Mouse (Mus musculus): ENCODE results near the gene Arhgap21. TPM values are rescaled to one million over a fixed set of nuclear protein-coding genes. Genes with fewer than 3 reads are reported as not detected.

The Arhgap21 gene
- total RNA-seq, 2 experiments from 2014 or later, result 73.4 to 85.7 TPM

- no peak for DNase-seq
- intact Hi-C loops (cut with DNase I), result no loop called here
Observed at GRCm38 (mm10) chr2:20826258-20826657, 142.4 kb downstream of the Arhgap21 start.

- intact Hi-C loops (cut with DNase I), result no loop called here
- no peak for DNase-seq
Observed at GRCm38 (mm10) chr2:20818226-20818625, 150.5 kb downstream of the Arhgap21 start.

- intact Hi-C loops (cut with DNase I), result no loop called here
Observed at GRCm38 (mm10) chr2:20813986-20814385, 154.7 kb downstream of the Arhgap21 start.

GRCm38 (mm10) chr2:20811506-20811905, 157.2 kb downstream of the Arhgap21 start:
- intact Hi-C loops (cut with DNase I), result no loop called here
- peak; percentile 17 to 32 for DNase-seq

More at GRCm38 (mm10) chr2:20813986-20814385, 154.7 kb downstream of the Arhgap21 start:
- DNase-seq, result no peak

- DNase-seq, result no peak
- intact Hi-C loops (cut with DNase I), result no loop called here
Observed at GRCm38 (mm10) chr2:20801236-20801890, 167.3 kb downstream of the Arhgap21 start.

Other genes with a start within 250 kb of the Arhgap21 start
- gene Enkur, start 236.5 kb upstream of the Arhgap21 start, total RNA-seq (2021), result 1 to 10 TPM; 1.9 to 2.2 TPM
- 1 to 10 TPM; 6.3 to 7.2 TPM for gene Thnsl1, start 236.8 kb upstream of the Arhgap21 start, total RNA-seq (2021)

All from heart, postnatal 36 days (tissue).